Mouse (Mus musculus) heart, postnatal 0 days (tissue): ENCODE data around the gene Etfdh.

Experiments used
- CTCF ChIP-seq: IDR thresholded peaks from 2 replicates; pipeline ENCODE4 v1.5.1; 2016; ENCODE audit warnings: antibody characterized with exemption, control low read depth, low read depth
- EP300 ChIP-seq: IDR thresholded peaks from 2 replicates; pipeline ENCODE4 v1.6.1; 2016; ENCODE audit warnings: antibody characterized with exemption, low read depth

GRCm38 (mm10) chr3:79672188-79672587, 42.9 kb upstream of the Etfdh start:
- TF ChIP-seq EP300 (no peak), CTCF (no peak)
